In genomic region chr8:3500235-3501090, GRCm38 (mm10) we compare ENCODE assay signal across 8 mouse cellular contexts. TPM values are rescaled to one million over a fixed set of nuclear protein-coding genes. Genes with fewer than 3 reads are reported as not detected.
DNase-seq lines count a peak whose midpoint lies in the region; ATAC-seq lines count a peak whose summit lies in the region.

Mcoln1 (plus strand) TSS chr8:3500457.

- no peaks in the 10 kb centered on the region for H3K27me3 ChIP-seq in forebrain, embryonic 11.5 days (ENCODE audit: control insufficient read depth, insufficient read depth, low read length)
- no peaks in the 10 kb centered on the region for H3K27me3 ChIP-seq in heart, embryonic 16.5 days (ENCODE audit: control insufficient read depth, insufficient read depth, low read length)
- H3K27me3 ChIP-seq in liver, embryonic 15.5 days = no peaks in the 10 kb centered on the region
- no peaks in the 10 kb centered on the region for H3K27me3 ChIP-seq in neural tube, embryonic 12.5 days (replicated peaks)

- ATAC-seq in forebrain, embryonic 11.5 days (replicated peaks; ENCODE audit: low FRiP score) = peak; percentile 93
- peak; percentile 91 for ATAC-seq in heart, embryonic 16.5 days (replicated peaks; ENCODE audit: extremely low read depth, insufficient read depth, low FRiP score)
- peak; percentile 91 for ATAC-seq in liver, embryonic 15.5 days (ENCODE audit: insufficient read depth)
- peak; percentile 93 for ATAC-seq in neural tube, embryonic 12.5 days (ENCODE audit: low FRiP score, low read depth)

- H3K4me3 ChIP-seq in forebrain, embryonic 11.5 days (ENCODE audit: low read depth, low read length) = peak within 1 kb of the TSS; percentile 76
- peak within 1 kb of the TSS; percentile 82 for H3K4me3 ChIP-seq in heart, embryonic 16.5 days (ENCODE audit: low read length)
- peak within 1 kb of the TSS; percentile 90 for H3K4me3 ChIP-seq in liver, embryonic 15.5 days (replicated peaks)
- peak within 1 kb of the TSS; percentile 76 for H3K4me3 ChIP-seq in neural tube, embryonic 12.5 days

- peaks cover 12% of the 10 kb centered on the region for H3K36me3 ChIP-seq in forebrain, embryonic 11.5 days (ENCODE audit: control insufficient read depth, insufficient read depth, low read length)
- H3K36me3 ChIP-seq in heart, embryonic 16.5 days (ENCODE audit: control insufficient read depth, insufficient read depth) = peaks cover 17% of the 10 kb centered on the region
- peaks cover 10% of the 10 kb centered on the region for H3K36me3 ChIP-seq in liver, embryonic 15.5 days (replicated peaks)
- peaks cover 24% of the 10 kb centered on the region for H3K36me3 ChIP-seq in neural tube, embryonic 12.5 days

- H3K4me2 ChIP-seq in forebrain, embryonic 11.5 days (ENCODE audit: low read depth, low read length, severe bottlenecking) = peak within 1 kb of the TSS; percentile 80
- peak within 1 kb of the TSS; percentile 92 for H3K4me2 ChIP-seq in heart, embryonic 16.5 days (ENCODE audit: low read depth, low read length)
- H3K4me2 ChIP-seq in liver, embryonic 15.5 days = peak within 1 kb of the TSS; percentile 96
- H3K4me2 ChIP-seq in neural tube, embryonic 12.5 days (replicated peaks) = peak within 1 kb of the TSS; percentile 82

- H3K9ac ChIP-seq in forebrain, embryonic 11.5 days (ENCODE audit: low read length) = peak within 1 kb of the TSS; percentile 88
- peak within 1 kb of the TSS; percentile 89 for H3K9ac ChIP-seq in heart, embryonic 16.5 days (ENCODE audit: low read length)
- peak within 1 kb of the TSS; percentile 84 for H3K9ac ChIP-seq in liver, embryonic 15.5 days
- H3K9ac ChIP-seq in neural tube, embryonic 12.5 days = peak within 1 kb of the TSS; percentile 76

- peak; percentile 95 to 97 for DNase-seq in CD8-positive naive resting alpha-beta T cell, adult 2 months (ENCODE audit: low read depth in 2 of 2, low spot score in 2 of 2)
- DNase-seq in c-Kit-positive CD71-negative TER-119-negative erythroid progenitor cells, embryonic 14.5 days (ENCODE audit: low read depth) = peak; percentile 96
- DNase-seq in forebrain, embryonic 11.5 days (ENCODE audit: low spot score) = peak; percentile 99
- DNase-seq in kidney, postnatal 36 days = peak; percentile 98
- peak; percentile 95 for DNase-seq in telencephalon, adult 2 months (ENCODE audit: low read depth, low spot score)

- peak within 1 kb of the TSS; percentile 77; the same call in 1 of the 2 replicates for H3K27ac ChIP-seq in forebrain, embryonic 11.5 days (ENCODE audit: low read depth, low read length)
- peak within 1 kb of the TSS; percentile 94 for H3K27ac ChIP-seq in heart, embryonic 16.5 days (ENCODE audit: low read length)
- peak within 1 kb of the TSS; percentile 89 for H3K27ac ChIP-seq in liver, embryonic 15.5 days (replicated peaks)
- peak within 1 kb of the TSS; percentile 54 for H3K27ac ChIP-seq in neural tube, embryonic 12.5 days

- under 1% methylated on average over 70 of the region's 70 CpGs for WGBS in forebrain, embryonic 11.5 days
- under 1% methylated on average over 70 of the region's 70 CpGs for WGBS in heart, embryonic 16.5 days
- under 1% methylated on average over 70 of the region's 70 CpGs for WGBS in liver, embryonic 15.5 days (ENCODE audit: insufficient replicate concordance)
- under 1% methylated on average over 70 of the region's 70 CpGs for WGBS in neural tube, embryonic 12.5 days

- H3K9me3 ChIP-seq in forebrain, embryonic 11.5 days (ENCODE audit: control insufficient read depth, low read length) = no peaks in the 10 kb centered on the region; the same call in 1 of the 2 replicates
- H3K9me3 ChIP-seq in heart, embryonic 16.5 days (replicated peaks; ENCODE audit: control insufficient read depth, low read length) = no peaks in the 10 kb centered on the region
- no peaks in the 10 kb centered on the region for H3K9me3 ChIP-seq in liver, embryonic 15.5 days (replicated peaks)
- H3K9me3 ChIP-seq in neural tube, embryonic 12.5 days = peaks cover 11% of the 10 kb centered on the region; the same call in 1 of the 2 replicates

- peaks cover 8% of the 10 kb centered on the region; the same call in 1 of the 2 replicates for H3K4me1 ChIP-seq in forebrain, embryonic 11.5 days (replicated peaks; ENCODE audit: control insufficient read depth, insufficient read depth, low read length)
- H3K4me1 ChIP-seq in heart, embryonic 16.5 days (ENCODE audit: control insufficient read depth, insufficient read depth, low read length) = peaks cover 11% of the 10 kb centered on the region
- peaks cover 35% of the 10 kb centered on the region for H3K4me1 ChIP-seq in liver, embryonic 15.5 days (replicated peaks)
- peaks cover 9% of the 10 kb centered on the region for H3K4me1 ChIP-seq in neural tube, embryonic 12.5 days

RNA-seq across cellular contexts. Expression of gene Mcoln1, which starts in this region (rescaled TPM):
- 56.6 and 56.7 TPM in 2 replicates for polyA plus RNA-seq in forebrain, embryonic 11.5 days (2014; fragmentation: Nextera tagmentation; extraction: Ambion mirVana)
- polyA plus RNA-seq in heart, embryonic 16.5 days (2015; fragmentation: Nextera tagmentation; extraction: Ambion mirVana) = 51.9 and 55.0 TPM in 2 replicates
- 21.4 and 25.0 TPM in 2 replicates for polyA plus RNA-seq in liver, embryonic 15.5 days (2015; fragmentation: Nextera tagmentation; extraction: Ambion mirVana)
- 74.4 and 78.9 TPM in 2 replicates for polyA plus RNA-seq in neural tube, embryonic 12.5 days (2016; fragmentation: Nextera tagmentation; extraction: Ambion mirVana)

Comparison
In these comparisons a context has a peak if more than half of its experiments do, and no peak if none do; other contexts are left out.
1. Peak in every context shown above with its lines: DNase-seq, ATAC-seq, H3K4me3 ChIP-seq and H3K27ac ChIP-seq.